Mouse (Mus musculus) bone marrow macrophage, adult 2 months (primary cell): ENCODE measurements at regions not wholly inside any gene's neighbourhood (a gene's known extent, or its start where the extent isn't known, plus 50 kb on each side); places are given as distances from the start of the nearest gene placed in this dataset.

Experiments
- H3K27ac ChIP-seq: 2 replicates; pipeline ENCODE4 v1.5.1; 2012; ENCODE audit warnings: low read depth, low read length; ENCODE audit not compliant: insufficient read depth
- H3K4me1 ChIP-seq: 2 replicates; pipeline ENCODE4 v1.6.1; 2012; ENCODE audit warnings: low read length; ENCODE audit not compliant: control insufficient read depth, insufficient read depth
- H3K4me3 ChIP-seq: 2 replicates; pipeline ENCODE4 v1.5.1; 2012; ENCODE audit warnings: mild to moderate bottlenecking, low read length, moderate library complexity; ENCODE audit not compliant: insufficient read depth
- CTCF ChIP-seq: IDR thresholded peaks from 2 replicates; pipeline ENCODE4 v1.5.1; 2012; ENCODE audit warnings: low read depth, mild to moderate bottlenecking, low read length, moderate library complexity
- POLR2A ChIP-seq: IDR thresholded peaks from 2 replicates; pipeline ENCODE4 v1.6.1; 2012; ENCODE audit warnings: mild to moderate bottlenecking, low read depth, low read length, borderline replicate concordance

DNA sequence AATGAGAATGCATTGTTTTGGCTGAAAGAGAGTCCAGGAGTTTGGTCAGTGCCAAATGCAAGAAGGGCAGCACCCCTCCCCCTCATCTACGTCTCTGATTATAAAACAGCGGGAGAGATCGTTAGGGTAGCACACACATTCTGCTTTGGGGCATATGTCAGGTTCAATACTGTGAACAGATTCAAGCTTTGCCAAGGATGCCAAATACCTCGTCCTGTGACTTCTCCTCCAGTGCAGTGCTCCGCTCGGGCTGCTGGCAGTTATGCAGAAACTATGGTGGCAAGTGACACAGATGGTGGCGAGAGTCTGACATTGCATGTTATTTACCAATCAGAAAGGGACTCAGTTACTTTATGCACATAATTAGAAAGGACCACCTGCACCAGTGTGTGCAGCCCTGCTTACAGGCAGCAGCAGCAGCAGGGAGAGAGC lies 799.9 kb downstream of the Robo1 start:
- no peaks in the 10 kb centered on the region for H3K4me1 ChIP-seq
- TF ChIP-seq CTCF (no peak), POLR2A (no peak)
- no peak overlapping the region for H3K27ac ChIP-seq
- no peak overlapping the region for H3K4me3 ChIP-seq

DNA sequence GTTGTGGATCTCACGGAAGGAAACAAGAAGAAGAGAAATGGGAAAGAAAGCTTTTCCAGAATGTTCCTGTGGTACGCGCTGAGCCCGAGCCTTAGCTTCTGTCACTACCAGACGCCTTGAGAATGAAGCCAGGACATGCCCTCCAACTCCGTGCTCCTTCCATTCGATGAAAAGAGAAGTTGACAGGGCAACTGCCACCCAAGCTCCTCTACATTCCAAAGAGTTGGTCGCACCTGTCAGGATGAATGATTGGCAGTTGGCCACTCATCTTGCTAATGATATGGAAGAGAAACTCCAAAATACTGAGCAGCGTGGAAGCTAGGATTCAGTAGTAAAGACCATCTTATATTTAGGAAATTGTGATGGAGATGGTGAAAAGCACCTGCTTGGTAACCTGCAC lies 799.5 kb downstream of the Robo1 start:
- Histone ChIP-seq H3K4me1 (no peaks in the 10 kb centered on the region), H3K4me3 (no peak overlapping the region), H3K27ac (no peak overlapping the region)
- TF ChIP-seq CTCF (no peak), POLR2A (no peak)

DNA sequence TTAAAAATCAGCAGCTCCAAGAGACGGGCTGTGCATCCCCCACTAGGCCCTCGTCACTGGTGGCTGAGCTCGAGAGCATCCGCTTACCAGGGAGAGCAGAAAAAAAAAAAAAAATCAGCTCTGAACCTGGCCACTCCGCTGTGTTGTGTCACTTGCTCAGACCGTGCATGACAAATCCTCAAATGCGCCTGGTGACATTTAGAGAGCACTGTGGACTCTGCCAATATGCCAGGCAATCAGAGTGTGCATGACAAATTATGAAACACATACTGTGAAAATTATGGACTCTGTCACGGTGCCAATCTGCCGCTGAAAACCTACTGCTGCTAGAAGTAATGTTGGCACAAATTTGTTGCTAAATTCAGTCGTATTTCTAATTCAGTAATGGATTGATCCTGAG lies 797.4 kb downstream of the Robo1 start:
- TF ChIP-seq POLR2A (no peak), CTCF (no peak)
- Histone ChIP-seq H3K4me3 (no peak overlapping the region), H3K4me1 (no peaks in the 10 kb centered on the region), H3K27ac (no peak overlapping the region)

DNA sequence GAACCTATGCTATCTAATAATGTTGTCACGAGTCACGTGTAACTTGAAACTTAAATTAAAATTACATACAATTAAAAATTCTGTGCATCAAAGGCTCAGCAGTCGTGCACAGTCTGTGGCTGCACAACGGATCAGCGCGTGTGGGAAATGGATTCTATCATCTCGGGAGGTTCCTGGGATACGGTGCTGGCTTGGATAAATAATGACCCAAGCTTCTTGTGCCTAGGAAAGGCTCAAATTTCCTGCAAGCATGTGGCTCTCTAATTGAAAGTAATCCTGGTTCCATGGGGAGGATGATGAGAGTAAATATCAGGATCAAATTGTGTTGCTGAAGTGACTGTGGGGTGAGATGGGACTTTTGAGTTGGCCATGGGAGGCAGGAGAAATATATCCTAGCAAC lies 792.2 kb downstream of the Robo1 start:
- no peak overlapping the region for H3K4me3 ChIP-seq
- H3K27ac ChIP-seq, result no peak overlapping the region
- TF ChIP-seq CTCF, result no peak
- no peak for TF ChIP-seq POLR2A
- H3K4me1 ChIP-seq, result no peaks in the 10 kb centered on the region

DNA sequence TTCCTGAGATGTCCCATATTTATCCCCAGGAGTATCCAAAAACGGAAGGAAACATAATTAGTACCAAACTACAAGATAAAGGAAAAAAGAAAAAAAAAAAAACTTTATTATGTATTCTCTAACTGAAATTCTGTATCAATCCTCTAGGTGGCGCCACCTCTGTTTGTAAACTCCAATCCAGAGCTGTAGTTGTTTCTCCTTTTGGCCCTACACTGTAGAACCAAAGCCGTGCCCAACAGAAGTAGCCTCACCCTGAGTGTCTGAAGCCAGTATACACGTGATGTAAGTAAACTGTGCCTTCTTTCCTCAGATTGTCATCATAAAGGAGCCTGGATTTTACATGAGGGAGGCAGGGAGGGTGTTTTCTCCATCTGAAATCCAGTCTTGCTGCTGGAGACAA lies 790.7 kb downstream of the Robo1 start:
- H3K4me1 ChIP-seq, result no peaks in the 10 kb centered on the region
- TF ChIP-seq CTCF (no peak), POLR2A (no peak)
- H3K27ac ChIP-seq, result no peak overlapping the region
- no peak overlapping the region for H3K4me3 ChIP-seq

DNA sequence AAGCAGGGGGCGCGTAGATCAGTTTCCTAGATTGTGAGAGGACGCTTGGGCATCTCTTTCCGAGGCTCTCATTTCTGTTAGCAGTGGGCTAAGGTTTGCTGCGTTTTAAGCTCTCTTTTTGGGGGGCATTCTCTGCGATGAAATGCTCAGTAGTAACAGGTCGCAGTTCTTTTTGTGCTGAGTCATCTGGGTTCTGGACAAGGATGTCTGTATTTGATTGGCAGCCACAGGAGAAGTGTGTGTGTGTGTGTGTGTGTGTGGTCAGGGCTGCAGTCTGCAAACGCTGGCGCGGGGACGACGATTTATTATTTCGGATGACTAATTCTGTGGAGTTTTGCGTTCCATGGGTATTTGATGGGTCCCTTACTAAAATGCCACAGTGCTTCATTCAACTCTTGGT lies 789.1 kb downstream of the Robo1 start:
- H3K4me3 ChIP-seq, result no peak overlapping the region
- TF ChIP-seq CTCF (no peak), POLR2A (no peak)
- no peak overlapping the region for H3K27ac ChIP-seq
- no peaks in the 10 kb centered on the region for H3K4me1 ChIP-seq

DNA sequence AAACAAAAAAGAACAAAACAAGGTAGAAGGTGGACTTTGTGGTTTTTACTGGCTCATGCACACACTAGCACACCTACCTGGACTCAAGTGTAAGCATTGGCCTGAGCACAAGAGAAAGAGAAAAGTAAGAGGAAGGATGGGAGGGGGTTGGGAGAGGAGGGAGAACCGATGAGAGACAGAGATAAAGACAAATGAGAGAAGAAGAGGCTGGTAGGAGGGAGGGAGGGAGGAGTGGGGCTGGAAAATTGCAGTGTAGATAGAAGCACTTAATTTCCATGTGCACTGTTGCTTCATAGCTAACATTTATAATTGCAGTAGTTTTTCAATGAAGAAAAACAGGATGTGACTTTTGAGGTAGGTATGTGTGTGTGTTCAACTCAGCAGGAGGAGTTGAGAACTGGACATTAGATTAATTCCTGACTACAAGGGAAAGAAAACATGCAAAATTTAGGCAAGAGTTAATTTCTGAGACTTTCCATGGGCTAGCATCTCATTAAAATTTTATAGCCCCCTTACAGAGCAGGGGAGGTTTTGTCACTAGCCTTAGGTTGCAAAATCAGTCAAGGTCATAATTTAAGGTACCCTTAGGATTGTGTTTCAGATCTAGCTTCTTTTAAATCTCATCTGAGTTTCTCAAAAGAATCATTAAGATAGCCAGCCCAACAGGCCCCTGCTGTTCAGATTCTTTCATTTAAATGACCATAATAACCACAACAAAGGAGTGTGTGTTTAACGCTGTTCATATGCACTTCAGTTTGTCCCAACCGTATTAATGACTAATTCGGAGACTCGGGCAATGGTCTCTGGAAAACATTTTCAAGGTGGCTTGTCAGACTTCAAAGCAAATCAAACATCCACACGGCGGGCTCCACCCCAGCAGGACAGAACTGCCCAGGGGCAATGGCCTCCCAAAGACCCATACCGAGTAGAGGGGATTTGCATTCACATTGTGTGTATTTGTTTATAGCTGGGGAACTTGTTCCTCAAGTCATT lies 788.3 kb downstream of the Robo1 start:
- Histone ChIP-seq H3K27ac (no peak overlapping the region), H3K4me1 (no peaks in the 10 kb centered on the region), H3K4me3 (no peak overlapping the region)
- TF ChIP-seq POLR2A (no peak), CTCF (no peak)
